Mouse (Mus musculus) liver, embryonic 15.5 days (tissue): ENCODE measurements at regions not wholly inside any gene's neighbourhood (a gene's known extent, or its start where the extent isn't known, plus 50 kb on each side); places are given as distances from the start of the nearest gene placed in this dataset.
"Not testable (repeated sequence)": the region's sequence is repeated elsewhere in the genome, so short reads cannot be mapped to it uniquely, and the experiment has no call there.

Experiments used
- ATAC-seq: fragments of 200-750 bp; cut with Nextera tagmentation; 2 replicates; pipeline ENCODE4 v1.8.0; 2017; ENCODE audit warnings: moderate number of reproducible peaks, mild to moderate bottlenecking, moderate library complexity; ENCODE audit not compliant: insufficient read depth
- H3K27ac ChIP-seq: fragments of 300-500 bp; sonication (generic); replicated peaks from 2 replicates; pipeline ENCODE4 v1.5.1; 2015; ENCODE audit warnings: mild to moderate bottlenecking, inconsistent platforms
- H3K27me3 ChIP-seq: fragments of 300-500 bp; sonication (generic); 2 replicates; pipeline ENCODE4 v1.6.1; 2015; ENCODE audit warnings: mild to moderate bottlenecking, inconsistent platforms
- H3K36me3 ChIP-seq: fragments of 300-500 bp; sonication (generic); replicated peaks from 2 replicates; pipeline ENCODE4 v1.6.1; 2015; ENCODE audit warnings: moderate library complexity, mild to moderate bottlenecking, inconsistent platforms
- H3K4me1 ChIP-seq: fragments of 300-500 bp; sonication (generic); replicated peaks from 2 replicates; pipeline ENCODE4 v1.6.1; 2015; ENCODE audit warnings: inconsistent platforms
- H3K4me2 ChIP-seq: fragments of 300-500 bp; sonication (generic); 2 replicates; pipeline ENCODE4 v1.6.1; 2015; ENCODE audit warnings: moderate library complexity, mild to moderate bottlenecking, inconsistent platforms
- H3K4me3 ChIP-seq: fragments of 300-500 bp; sonication (generic); replicated peaks from 2 replicates; pipeline ENCODE4 v1.5.1; 2015; ENCODE audit warnings: mild to moderate bottlenecking, inconsistent platforms
- H3K9ac ChIP-seq: fragments of 300-500 bp; sonication (generic); 2 replicates; pipeline ENCODE4 v1.6.1; 2015; ENCODE audit warnings: moderate library complexity, mild to moderate bottlenecking, inconsistent platforms
- H3K9me3 ChIP-seq: fragments of 300-500 bp; sonication (generic); replicated peaks from 2 replicates; pipeline ENCODE4 v1.6.1; 2016; ENCODE audit warnings: inconsistent platforms
- WGBS: fragments of 180-500 bp; shearing (Covaris S2); methylation state at CpG from one replicate; pipeline ENCODE4 v1.1.7; 2015; ENCODE audit warnings: mixed read lengths; ENCODE audit not compliant: insufficient replicate concordance; 5-methylcytosine and 5-hydroxymethylcytosine counted together

GRCm38 (mm10) chr11:63246052-63246661 is 117.4 kb downstream of the Pmp22 start:
- WGBS: 42% methylated on average over 9 of the region's 9 CpGs
- Histone ChIP-seq H3K9ac (no peak overlapping the region), H3K36me3 (no peaks in the 10 kb centered on the region), H3K9me3 (no peaks in the 10 kb centered on the region), H3K27ac (no peak overlapping the region), H3K4me1 (no peaks in the 10 kb centered on the region), H3K27me3 (no peaks in the 10 kb centered on the region), H3K4me2 (no peak overlapping the region), H3K4me3 (no peak overlapping the region)
- ATAC-seq: no peak

DNA sequence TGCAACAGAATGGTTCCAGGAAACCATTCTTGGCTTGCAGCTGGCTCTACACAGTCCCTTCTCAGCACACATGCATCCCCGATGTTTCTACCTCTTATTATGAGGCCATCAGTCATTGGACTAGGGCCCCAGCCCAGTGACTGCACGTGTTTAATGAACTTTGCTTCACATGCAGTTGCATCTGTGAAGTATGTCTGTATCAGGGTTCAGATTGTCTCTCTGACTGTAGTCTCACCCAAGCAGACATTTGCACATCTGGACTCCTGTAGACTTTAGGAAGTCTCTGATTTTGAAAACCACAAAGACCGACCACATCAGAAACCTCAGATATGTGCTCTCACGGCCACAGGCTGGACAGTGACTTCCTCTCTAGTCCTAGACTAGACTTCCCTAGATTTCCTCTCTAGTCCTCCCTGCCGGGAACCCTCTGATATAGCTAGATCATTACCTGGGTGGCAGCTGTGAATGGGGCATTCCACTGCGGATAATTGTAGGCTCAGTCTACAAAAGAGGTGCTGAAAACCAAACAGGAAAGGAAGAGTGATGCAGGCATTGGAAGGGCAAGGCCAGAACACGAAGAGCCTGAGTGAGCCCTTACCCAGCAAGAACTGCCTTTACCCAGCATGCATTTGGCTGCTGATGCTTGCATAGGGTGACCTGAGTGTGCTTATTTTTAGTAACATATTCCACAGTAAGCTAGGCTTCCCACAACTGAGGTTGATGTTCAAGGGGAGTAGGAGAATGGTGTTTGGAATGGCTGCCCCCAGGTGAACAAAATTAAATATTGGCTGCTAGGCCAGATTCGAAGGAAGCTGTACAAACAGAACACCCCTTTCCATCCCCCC is 123.5 kb downstream of the Pmp22 start:
- WGBS: 22% methylated on average over 8 of the region's 8 CpGs
- no peaks in the 10 kb centered on the region for H3K9me3 ChIP-seq
- H3K9ac ChIP-seq: no peak overlapping the region
- no peak overlapping the region for H3K4me2 ChIP-seq
- H3K27me3 ChIP-seq: no peaks in the 10 kb centered on the region
- no peak for ATAC-seq
- H3K4me1 ChIP-seq: no peaks in the 10 kb centered on the region
- H3K36me3 ChIP-seq: no peaks in the 10 kb centered on the region
- no peak overlapping the region for H3K4me3 ChIP-seq
- H3K27ac ChIP-seq: no peak overlapping the region

DNA sequence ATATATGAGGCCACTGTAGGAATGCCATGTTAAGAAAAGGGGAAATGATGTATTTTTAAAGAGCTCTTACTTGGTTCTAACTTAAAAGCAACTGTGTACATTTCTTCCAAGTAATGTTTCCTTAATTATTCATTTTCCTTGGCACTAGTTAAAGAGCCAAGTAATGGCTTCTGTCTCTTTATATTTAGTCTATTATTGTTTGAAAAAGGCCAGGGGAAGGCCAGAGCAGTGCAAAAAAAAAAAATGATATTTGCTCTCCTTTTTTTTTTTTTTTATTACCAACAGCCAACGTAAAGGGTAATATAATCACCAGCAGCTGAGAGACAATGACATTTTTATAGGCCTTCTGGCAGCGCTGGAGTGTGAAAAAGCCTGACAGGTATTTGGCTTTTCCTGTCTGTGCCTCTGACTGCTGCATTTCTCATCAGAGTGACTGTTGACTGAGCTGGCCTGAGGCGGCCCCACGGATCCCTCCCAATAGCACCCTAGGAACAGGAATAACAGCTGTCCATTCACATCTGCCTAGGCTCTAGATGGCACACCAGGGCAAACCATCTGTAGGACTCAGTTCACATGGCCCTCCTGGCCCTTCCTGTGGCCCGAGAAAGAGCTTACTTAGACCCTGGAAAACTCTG is 124.3 kb downstream of the Pmp22 start:
- Histone ChIP-seq H3K27ac (no peak overlapping the region), H3K4me2 (no peak overlapping the region), H3K27me3 (no peaks in the 10 kb centered on the region), H3K9me3 (no peaks in the 10 kb centered on the region), H3K4me3 (no peak overlapping the region), H3K36me3 (no peaks in the 10 kb centered on the region), H3K9ac (no peak overlapping the region), H3K4me1 (no peaks in the 10 kb centered on the region)
- WGBS: 25% methylated on average over 5 of the region's 5 CpGs
- ATAC-seq: no peak

- ATAC-seq: no peak
- H3K36me3 ChIP-seq: no peaks in the 10 kb centered on the region
- H3K4me3 ChIP-seq: no peak overlapping the region
- H3K27me3 ChIP-seq: no peaks in the 10 kb centered on the region
- no peak overlapping the region for H3K9ac ChIP-seq
- WGBS: 22% methylated on average over 9 of the region's 9 CpGs
- no peaks in the 10 kb centered on the region for H3K4me1 ChIP-seq
- H3K27ac ChIP-seq: no peak overlapping the region
- no peaks in the 10 kb centered on the region for H3K9me3 ChIP-seq
- peak overlapping the region; percentile 35; the same call in 1 of the 2 replicates for H3K4me2 ChIP-seq
Observed at GRCm38 (mm10) chr11:63264432-63265061, 135.8 kb downstream of the Pmp22 start.

GRCm38 (mm10) chr11:63266290-63266689 is 137.5 kb downstream of the Pmp22 start:
- WGBS: 39% methylated on average over 2 of the region's 2 CpGs

DNA sequence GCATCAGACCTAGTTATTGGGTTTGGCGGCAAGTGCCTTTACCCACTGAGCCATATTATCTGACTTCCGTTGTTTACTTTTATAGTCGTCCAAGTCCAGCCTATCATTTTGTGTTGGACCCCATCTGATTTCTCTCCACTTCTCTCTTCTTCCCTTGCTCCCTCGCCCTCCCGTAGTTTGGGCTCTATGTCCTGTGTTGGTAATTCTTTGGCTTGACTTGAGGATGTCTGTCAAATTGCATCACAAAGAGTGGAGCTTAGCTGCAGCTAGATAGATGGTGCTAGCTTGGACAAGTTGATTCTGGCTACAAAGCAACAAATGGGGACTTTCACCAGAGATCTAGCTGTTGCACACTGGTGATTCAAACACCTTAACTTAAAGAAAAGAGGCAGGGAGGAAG is 147.9 kb downstream of the Pmp22 start:
- H3K4me3 ChIP-seq: no peak overlapping the region
- 58% methylated on average over 5 of the region's 5 CpGs for WGBS
- H3K4me1 ChIP-seq: no peaks in the 10 kb centered on the region
- H3K27me3 ChIP-seq: no peaks in the 10 kb centered on the region
- no peaks in the 10 kb centered on the region for H3K9me3 ChIP-seq
- no peak overlapping the region for H3K4me2 ChIP-seq
- ATAC-seq: no peak
- H3K9ac ChIP-seq: no peak overlapping the region
- no peaks in the 10 kb centered on the region for H3K36me3 ChIP-seq
- H3K27ac ChIP-seq: no peak overlapping the region

More at GRCm38 (mm10) chr11:63266290-63266689, 137.5 kb downstream of the Pmp22 start:
- H3K36me3 ChIP-seq, H3K27me3 ChIP-seq, H3K4me2 ChIP-seq, H3K9ac ChIP-seq, ATAC-seq, H3K9me3 ChIP-seq, H3K4me1 ChIP-seq, H3K27ac ChIP-seq, H3K4me3 ChIP-seq: not testable (repeated sequence)

DNA sequence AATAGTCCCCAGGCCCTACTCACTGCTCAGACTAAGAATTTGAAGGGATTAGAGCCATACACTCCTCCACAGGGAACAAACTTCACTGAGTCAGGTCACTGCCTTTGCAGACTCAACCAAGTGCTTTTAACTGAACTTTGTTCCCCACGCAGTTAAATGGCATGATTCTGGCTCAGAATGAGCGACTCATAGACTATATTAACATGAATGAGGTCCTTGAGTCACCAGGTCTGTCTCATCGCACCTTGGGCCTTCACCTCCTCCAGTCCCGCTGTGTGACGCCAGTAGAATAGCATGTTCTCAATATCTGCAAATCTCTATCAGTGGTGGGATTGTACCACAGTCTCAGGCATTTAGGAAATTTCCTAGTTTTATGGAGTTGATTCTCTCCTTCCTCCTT is 153.1 kb downstream of the Pmp22 start:
- Histone ChIP-seq H3K27me3 (no peaks in the 10 kb centered on the region), H3K4me3 (no peak overlapping the region), H3K4me2 (no peak overlapping the region), H3K27ac (no peak overlapping the region), H3K36me3 (no peaks in the 10 kb centered on the region), H3K9me3 (no peaks in the 10 kb centered on the region), H3K9ac (no peak overlapping the region), H3K4me1 (no peaks in the 10 kb centered on the region)
- ATAC-seq: no peak
- 70% methylated on average over 5 of the region's 5 CpGs for WGBS

GRCm38 (mm10) chr11:63282541-63282940 is 153.8 kb downstream of the Pmp22 start:
- no peak overlapping the region for H3K4me3 ChIP-seq
- ATAC-seq: no peak
- no peaks in the 10 kb centered on the region for H3K4me1 ChIP-seq
- no peak overlapping the region for H3K27ac ChIP-seq
- no peaks in the 10 kb centered on the region for H3K36me3 ChIP-seq
- H3K9ac ChIP-seq: no peak overlapping the region
- no peaks in the 10 kb centered on the region for H3K27me3 ChIP-seq
- H3K9me3 ChIP-seq: no peaks in the 10 kb centered on the region
- H3K4me2 ChIP-seq: no peak overlapping the region
- 66% methylated on average over 10 of the region's 10 CpGs for WGBS

DNA sequence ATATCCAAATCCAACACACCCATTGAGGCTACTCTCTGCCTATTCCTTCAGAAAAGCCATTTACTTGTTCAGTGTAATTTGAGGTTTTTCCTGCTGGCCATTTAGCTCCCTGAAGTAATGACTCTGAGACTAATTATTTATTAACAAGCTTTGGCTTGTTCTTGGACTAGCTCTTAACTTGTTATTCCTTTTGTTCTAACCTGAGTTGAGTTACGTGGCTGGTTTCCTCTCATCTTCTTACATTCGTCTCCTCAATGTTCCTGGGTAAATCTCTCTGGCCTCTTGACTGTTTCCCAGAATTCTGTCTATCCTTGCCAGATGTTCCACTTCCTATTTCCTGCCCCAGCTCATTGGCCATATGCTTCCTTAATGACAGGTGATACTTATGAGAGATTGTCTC is 157.2 kb downstream of the Pmp22 start:
- Histone ChIP-seq H3K9me3 (no peaks in the 10 kb centered on the region), H3K4me1 (no peaks in the 10 kb centered on the region), H3K9ac (no peak overlapping the region), H3K36me3 (no peaks in the 10 kb centered on the region), H3K4me3 (no peak overlapping the region), H3K27ac (no peak overlapping the region), H3K27me3 (no peaks in the 10 kb centered on the region), H3K4me2 (no peak overlapping the region)
- no peak for ATAC-seq
- 48% methylated on average over 2 of the region's 2 CpGs for WGBS

DNA sequence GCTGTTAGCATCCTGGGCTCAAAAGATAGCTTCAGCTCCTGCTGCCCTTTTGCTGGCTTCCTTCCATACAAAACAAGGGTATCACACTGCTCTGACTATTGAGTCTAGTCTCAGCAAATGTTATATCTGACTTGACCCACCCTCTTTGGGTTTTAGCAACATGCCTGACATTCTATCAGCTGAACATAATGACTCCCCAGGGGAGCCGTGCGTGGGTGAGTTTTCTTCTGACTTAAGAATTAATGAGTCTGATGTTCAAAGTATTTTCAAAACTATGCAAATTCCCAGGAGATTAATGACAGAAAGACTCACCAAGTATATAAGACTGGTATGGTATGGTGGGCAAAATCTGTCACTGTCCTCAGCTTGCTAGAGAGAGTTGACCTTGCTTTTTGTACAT is 159.0 kb downstream of the Pmp22 start:
- 62% methylated on average over 2 of the region's 2 CpGs for WGBS
- Histone ChIP-seq H3K4me3 (no peak overlapping the region), H3K27ac (no peak overlapping the region), H3K36me3 (no peaks in the 10 kb centered on the region), H3K4me2 (no peak overlapping the region), H3K9me3 (no peaks in the 10 kb centered on the region), H3K4me1 (no peaks in the 10 kb centered on the region), H3K9ac (no peak overlapping the region), H3K27me3 (no peaks in the 10 kb centered on the region)
- ATAC-seq: no peak

- ATAC-seq: no peak
- WGBS: 69% methylated on average over 13 of the region's 13 CpGs
- H3K36me3 ChIP-seq: no peaks in the 10 kb centered on the region
- no peak overlapping the region for H3K27ac ChIP-seq
- no peaks in the 10 kb centered on the region for H3K27me3 ChIP-seq
- no peak overlapping the region for H3K9ac ChIP-seq
- H3K9me3 ChIP-seq: no peaks in the 10 kb centered on the region
- H3K4me2 ChIP-seq: no peak overlapping the region
- no peaks in the 10 kb centered on the region for H3K4me1 ChIP-seq
- no peak overlapping the region for H3K4me3 ChIP-seq
Observed at GRCm38 (mm10) chr11:63290618-63291017, 161.8 kb downstream of the Pmp22 start.
